Mouse (Mus musculus) gastrocnemius, postnatal 14 days (tissue): ENCODE results near the gene Smpd3. TPM values are rescaled to one million over a fixed set of nuclear protein-coding genes. Genes with fewer than 3 reads are reported as not detected.

ENCODE experiments used
- DNase-seq: peaks from one replicate; pipeline ENCODE4 v3.0.0; 2021; ENCODE audit warnings: mixed read lengths
- intact Hi-C: fragments of 180-260 bp; cut with DNase I; formaldehyde crosslinking; loops from one replicate; pipeline ENCODE4 v1.15.1; 2025; ENCODE audit warnings: low total_unique reads
- long read RNA-seq, 2 experiments: library from polyadenylated mRNA; stranded (forward); transcript quantifications; one replicate each; pipeline ENCODE4 v2.0.0; 2021
- total RNA-seq, 2 experiments: library from RNA; stranded (reverse); gene quantifications; 2 replicates each; pipeline ENCODE4 v1.2.3; 2021

Gene Smpd3
- total RNA-seq, result 1 to 10 TPM; 1.4 TPM
- long read RNA-seq, experiment 1, full-length matches to known transcripts, result 1 of 1 reads
- long read RNA-seq, experiment 1, partial matches to known transcripts, result 0 of 1 reads
- long read RNA-seq, experiment 1, other reads (novel, unspliced or antisense), result 0 of 1 reads
- long read RNA-seq, experiment 2, full-length matches to known transcripts, result 2 of 3 reads
- long read RNA-seq, experiment 2, partial matches to known transcripts, result 0 of 3 reads
- long read RNA-seq, experiment 2, other reads (novel, unspliced or antisense), result 1 of 3 reads

DNA sequence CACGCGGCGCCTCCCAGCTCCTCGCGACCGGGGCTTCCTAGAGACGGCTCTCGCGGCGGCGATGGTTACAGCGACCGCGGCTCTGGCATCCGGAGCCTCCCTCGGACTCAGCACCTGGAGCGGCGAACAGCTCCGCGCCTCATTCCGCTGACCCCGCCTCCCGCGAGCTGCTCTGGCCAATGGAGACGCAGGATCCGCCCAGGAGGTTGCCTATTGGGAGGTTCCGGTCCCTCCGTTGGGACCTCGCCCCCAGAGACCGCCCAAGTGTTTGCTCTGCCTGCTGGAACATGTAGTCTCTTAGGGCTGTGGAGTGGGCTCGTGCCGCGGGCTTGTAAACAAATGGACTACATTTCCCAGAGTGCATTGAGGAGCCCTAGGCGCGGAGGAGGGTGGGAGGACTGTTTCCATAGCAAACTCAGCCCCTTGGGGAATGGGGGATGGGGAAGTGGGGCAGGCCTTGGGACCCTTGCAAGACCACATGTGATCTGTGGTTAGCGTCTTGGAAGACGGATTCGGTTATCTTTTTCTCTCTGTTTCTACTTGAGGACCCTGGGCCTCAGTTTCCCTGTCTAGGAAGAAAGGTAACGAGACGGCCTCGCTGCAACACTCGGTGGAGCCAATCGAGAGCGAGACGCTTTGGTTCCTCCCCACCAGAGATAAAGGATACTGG is at the start of gene Smpd3:
Gene Smpd3 (minus strand): TSS at position 137 of the 670 bp plus-strand sequence.
- peak; percentile 98 for DNase-seq
- intact Hi-C loops, result loop anchor here (10.0 kb wide), 1 partner anchor 67 kb away; no protein-coding TSS in a partner anchor

DNA sequence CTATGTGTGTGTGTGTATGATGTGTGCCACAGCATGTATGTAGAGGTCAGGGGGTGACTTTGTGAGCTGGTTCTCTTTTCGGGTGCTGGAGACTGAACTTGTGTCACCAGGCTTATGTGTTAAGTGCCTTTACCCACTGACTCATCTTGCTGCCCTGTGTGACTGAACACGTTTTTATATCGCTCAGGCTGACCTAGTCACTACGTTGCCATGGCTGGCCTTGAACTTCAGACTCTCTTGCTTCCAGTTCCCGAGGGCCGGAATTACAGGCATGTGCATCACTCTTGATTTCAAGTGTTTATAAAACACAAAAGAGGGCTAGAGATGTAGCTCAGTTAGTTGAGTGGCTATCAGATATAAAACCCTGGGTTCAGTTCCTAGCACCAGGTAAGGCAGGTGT is 43.2 kb upstream of the Smpd3 start:
- intact Hi-C loops, result no loop called here
- no peak for DNase-seq

DNA sequence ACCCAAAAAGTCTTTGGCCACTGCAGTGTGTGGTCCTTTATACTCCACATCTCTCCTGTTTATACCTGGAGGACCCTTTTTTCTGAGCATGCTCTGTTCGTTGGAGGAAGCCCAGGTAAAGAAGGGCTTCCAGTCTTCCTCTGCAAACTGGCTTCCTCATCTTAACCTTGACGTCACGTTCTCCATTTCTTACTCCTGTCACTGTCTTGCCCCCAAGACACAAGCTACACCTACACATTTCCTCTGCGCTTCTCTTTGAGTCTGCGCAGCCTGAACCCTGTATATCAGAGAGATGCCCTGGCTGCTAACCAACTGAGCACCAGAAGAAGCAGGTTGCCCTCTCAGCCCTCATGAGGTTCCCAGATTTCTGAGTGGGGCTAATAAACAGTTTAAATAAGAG is 41.6 kb upstream of the Smpd3 start:
- intact Hi-C loops, result no loop called here
- no peak for DNase-seq

DNA sequence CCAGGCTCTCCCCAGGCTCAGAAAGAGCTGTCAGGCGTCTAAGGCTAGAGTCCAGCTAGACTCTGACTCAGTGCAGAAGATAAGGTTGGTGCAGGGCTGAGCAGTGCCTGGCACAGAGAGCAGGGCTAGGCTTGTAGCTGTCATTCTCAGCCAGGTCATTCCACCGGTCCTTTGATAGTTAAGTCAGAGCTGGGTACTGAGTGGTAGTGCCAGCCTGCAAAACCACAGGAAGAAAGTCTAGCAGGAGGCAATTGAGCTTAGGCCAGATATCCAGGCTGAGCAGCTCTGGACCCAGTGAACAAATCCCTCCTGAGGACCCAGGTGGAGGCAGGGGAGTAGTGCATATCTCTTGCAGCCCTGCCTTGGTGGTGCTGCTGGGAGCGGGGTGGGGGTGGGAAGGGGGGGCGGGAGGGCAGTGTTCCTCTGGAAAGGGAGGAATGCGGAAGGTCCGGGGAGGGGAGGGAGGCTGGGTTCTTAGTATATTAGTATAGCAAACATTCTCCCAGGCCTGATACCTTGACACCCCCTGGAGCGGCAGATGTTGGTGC is 40.8 kb upstream of the Smpd3 start:
- intact Hi-C loops, result no loop called here
- no peak for DNase-seq

DNA sequence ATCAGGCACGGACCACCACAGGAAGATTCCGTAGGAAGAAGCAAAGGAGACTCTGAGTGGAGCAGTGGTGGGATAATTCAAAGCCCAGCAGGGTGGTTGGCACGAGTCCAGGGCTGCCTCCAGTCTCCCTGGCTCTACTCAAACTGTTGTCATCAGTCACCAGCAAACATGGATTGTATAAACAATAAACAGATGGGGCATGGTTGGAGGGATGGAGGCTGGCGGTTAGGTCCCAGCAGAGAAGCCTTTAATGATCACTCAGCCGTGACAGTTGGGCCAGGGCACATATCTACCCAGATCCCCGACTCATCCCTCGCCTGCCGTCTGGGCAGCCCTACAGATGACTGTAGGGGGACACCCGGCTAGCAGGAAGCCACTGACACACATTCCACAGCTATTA is 39.1 kb upstream of the Smpd3 start:
- intact Hi-C loops, result no loop called here
- DNase-seq, result peak; percentile 18

DNA sequence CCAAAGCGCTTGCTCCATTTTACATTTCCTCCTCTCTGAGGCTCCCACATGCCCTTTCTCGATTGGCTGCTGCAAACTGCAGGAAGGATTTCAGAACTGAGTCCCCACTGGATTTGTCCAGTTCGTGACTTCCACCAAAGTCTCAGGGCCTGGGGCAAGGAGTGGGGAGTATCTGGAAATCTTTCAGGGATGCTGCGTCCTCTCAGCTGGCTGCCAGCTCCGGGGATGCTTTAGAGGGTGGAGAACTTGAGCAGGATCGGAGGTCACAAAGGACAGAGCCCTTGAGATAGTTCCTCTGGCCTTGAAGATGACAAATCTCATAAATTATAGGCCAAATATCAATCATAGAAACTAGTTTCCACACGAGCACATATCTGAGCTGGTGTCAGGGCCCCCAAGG is 38.2 kb upstream of the Smpd3 start:
- peak; percentile 22 for DNase-seq
- intact Hi-C loops, result no loop called here

DNA sequence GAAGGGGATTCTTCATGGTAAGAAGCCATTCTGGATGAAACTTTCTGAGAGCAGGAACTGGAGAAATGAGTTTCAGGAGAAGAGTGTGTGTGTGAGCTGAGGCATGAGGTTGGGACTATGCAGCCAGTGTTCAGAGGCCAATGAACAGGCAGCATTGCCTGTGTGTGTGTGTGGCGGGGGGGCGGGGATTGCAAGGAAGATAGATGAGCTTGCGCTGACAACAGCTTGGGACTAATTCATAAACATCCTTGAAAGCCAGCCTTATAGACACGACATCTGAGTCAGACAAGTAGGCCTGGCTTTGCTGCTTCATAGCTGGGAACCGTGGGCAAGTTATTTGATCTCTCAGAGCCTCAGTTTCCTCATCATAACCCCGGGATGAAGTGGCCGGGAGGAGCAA is 31.3 kb upstream of the Smpd3 start:
- intact Hi-C loops, result no loop called here
- no peak for DNase-seq

DNA sequence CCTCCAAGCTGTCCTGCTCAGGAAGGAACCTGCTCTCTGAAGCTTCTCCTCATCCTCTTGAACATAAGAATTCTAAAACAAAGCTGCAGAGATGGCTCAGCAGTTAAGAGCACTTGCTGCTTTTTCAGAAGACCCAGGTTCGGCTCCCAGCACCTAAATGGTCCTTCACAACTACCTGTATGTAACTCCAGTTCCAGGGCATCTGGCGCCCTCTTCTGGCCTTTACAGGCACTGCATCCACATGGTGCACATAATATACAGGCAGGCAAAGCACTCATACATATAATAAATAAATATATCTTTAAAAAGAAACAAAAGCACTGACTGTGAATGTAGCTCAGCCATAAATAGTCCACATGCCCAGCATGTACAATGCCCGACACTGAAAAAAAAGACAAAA is 30.7 kb upstream of the Smpd3 start:
- no peak for DNase-seq
- intact Hi-C loops, result no loop called here

DNA sequence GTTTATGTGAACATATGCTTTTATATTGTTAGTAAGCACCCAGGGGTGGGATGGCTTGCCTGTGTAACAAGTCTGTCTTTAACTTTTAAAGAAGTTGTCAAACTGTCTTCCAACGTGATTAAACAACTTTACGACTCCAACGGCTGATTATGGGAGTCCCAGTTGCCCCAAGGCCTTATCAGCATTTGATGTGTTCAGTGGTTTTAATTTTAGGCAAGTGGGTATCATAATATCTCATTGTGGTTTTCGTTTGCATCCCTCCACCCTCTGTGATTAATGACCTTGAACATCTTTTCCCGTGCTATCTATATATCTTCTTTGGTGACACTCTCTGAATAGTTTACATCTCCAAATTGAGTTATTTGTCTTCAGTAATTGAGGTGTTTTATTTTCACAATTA is 27.0 kb upstream of the Smpd3 start:
- DNase-seq, result no peak
- intact Hi-C loops, result no loop called here

DNA sequence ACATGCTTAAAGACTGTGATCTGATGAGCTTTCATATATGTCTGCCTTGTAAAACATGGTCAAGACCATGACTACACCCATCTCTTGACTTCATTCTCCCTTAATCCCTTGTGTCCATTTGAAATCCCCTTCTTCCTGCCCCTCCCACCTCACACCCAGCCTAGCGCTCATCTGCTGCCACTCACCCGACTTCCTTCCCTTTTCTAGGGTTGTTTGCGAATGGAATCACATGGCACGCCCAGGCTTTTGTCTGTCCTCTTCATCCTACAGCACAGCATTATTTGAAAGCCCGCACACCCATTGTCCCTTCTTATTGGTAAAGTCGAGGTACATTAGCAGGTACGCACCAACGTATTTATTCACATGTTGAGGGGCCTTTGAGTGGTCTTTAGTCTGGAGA is 26.5 kb upstream of the Smpd3 start:
- DNase-seq, result no peak
- intact Hi-C loops, result no loop called here

DNA sequence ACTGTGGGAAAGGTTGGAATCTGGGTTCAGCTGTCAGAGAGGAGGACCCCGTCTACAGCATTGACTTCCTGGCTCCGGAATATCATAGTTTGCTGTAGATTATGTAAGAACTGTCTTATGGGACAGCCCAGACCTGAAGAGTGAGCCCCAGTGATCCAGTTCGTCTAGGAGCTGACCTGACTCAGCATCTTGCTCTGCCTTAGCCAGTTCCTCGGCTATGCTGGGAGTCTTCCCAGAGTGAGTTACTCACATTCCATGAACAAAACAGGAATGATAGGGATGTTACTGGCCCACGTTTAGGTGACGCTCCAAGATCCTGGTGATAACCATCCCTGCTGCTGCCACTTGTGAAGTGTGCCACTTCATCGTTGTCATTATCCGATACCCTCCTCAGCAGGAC is 25.5 kb upstream of the Smpd3 start:
- intact Hi-C loops, result no loop called here
- no peak for DNase-seq

DNA sequence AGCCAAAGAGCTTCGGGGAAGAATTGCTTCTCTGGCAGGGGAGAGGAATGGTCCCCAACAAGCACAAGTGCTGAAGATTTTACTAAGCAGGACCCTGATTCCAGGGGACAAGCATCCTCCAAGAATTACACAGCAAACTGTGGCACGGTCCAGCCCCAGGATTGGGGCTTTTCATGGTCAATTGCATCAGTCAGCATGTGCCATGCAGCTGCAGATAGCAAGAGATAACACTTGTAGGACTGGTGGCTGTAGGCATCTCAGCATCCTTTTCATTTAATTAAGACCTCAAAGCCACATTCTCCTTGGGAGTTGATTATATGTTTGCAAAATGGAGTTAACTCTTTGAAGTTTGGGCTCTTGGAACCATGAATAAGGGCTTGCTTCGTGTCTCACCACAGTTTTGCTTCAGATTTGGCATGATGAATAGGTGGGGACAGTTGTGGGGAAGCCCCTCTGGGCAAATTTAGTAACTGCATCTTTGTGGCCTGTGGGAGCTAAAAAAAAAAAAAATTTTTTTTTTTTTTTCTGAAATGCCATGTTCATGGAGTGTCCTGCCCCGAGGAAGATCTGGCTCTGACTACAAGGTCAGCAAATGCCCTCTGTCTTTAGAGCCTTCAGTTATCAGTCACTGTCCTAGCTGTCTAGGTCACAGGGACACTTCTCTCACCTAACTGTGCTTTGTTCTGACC is 22.0 kb upstream of the Smpd3 start:
- intact Hi-C loops, result no loop called here
- DNase-seq, result no peak

DNA sequence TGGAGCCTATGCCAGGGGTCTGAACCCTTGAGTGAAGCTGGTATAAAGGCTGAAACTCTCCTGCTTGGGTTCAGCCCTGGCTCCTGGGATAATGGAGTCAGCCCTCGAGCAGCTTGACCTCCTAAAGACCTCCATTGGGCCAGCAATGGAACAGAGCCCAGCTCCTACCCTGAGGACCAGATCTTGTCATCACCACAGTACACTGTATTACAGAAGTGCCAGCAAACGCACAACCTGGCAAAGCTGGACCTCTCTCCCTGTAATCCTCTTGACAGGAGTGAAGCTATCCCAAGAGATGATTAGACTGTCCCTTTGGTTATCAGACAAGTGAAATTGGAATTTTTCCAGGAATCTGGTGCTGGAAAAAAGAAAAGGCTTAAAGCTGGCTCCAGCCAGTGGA is 13.3 kb upstream of the Smpd3 start:
- DNase-seq, result no peak
- intact Hi-C loops, result loop anchor here (5.0 kb wide), 1 partner anchor 36 kb away; no protein-coding TSS in a partner anchor

DNA sequence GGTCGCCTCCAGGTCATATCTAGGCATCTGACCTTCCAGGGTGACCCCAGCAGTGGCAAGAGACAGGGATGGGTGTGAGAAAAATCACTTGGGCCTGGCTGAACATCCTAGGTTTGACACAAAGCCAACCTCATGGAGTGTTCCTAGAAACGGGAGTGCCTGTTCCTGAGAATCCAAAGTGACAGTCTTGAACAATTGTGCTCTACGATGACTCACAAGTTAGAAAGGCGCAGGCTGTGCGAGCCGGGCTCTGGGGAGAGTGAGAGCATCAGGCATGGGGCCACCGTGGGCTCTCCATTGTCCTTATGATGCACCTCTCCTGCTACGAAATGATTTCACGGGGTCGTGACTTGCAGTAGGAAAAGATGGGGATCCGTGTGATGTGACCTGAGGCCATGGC is 11.6 kb upstream of the Smpd3 start:
- DNase-seq, result peak; percentile 20
- intact Hi-C loops, result no loop called here

DNA sequence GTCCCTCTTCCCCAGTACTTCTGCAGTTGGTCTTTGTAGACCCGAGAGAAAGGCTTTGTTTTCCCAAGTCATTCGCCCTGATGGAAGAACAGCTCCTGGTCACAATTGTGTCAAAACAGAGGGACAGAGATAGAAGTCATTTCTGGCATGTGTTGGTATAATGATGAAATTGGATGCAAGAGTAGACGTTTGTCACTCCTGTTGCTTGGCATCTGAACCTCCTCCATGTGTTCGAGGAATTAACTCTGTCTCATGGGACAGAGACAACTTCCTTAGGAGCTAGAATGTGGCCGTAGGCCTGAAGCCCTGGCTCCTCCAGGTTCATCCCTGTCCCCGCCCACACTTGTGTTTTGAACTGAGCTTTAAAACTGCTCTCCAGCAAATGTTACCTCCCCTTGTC is 8.3 kb upstream of the Smpd3 start:
- intact Hi-C loops, result no loop called here
- DNase-seq, result no peak

DNA sequence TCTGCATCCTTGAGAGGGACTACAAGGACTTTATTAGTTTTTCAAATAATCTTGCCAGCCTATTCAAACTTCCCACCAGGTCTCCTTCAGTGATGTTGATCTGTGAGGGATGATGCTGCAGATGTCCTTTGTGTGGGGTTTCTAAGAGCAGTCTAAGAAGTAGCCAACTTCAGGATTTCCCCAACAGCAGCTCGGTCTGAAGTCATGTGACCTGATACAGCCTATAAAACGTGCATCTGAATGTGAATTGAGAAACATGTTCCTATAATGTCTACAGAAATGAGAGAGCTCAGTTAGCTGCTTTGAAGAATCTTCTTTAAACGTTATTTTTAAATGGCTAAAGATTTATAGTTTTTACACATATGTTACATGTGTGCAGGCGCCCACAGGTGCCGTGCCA is 5.7 kb upstream of the Smpd3 start:
- intact Hi-C loops, result no loop called here
- DNase-seq, result no peak

DNA sequence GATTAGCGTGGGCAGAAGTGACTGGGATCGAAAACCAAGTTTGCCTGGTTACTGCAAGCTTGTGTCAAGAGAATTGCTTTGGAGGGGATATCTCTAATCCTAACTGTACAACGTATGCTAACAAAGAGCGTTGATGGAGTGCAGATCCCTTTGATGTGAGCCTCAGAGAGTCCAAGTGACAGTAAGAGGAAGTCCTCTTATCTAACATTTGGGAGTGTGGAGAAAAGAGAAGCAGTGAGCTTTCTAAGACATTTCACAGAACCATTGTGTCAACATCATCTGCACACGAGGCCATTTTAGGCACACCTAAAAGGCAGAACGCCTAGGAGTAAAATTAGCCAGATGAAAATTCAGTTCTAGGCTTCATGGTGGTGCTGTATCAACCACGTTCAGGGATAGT is 5.0 kb upstream of the Smpd3 start:
- no peak for DNase-seq
- intact Hi-C loops, result no loop called here

DNA sequence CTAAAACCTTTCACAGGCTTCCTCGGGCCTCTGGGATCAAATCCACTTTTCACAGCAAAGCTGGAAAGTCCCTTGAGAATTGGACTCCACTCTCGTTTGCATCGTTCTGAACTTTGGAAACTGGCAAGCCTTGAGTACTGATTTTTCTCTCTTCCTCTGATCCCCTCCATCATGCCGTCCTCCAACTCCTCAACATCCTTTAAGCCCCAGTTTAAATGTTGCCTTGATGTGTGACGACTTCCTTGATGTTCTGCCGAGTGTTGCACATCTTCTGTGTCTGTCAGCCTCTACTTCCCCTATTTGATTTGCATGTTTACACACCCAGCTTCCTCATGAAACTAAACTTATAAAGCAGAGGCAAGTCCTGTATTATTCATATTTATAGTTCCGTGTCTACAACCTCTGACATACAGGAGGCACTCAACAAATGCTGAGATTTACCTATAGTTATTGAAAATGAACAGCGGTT is 987 bp upstream of the Smpd3 start:
- intact Hi-C loops, result loop anchor here (10.0 kb wide), 1 partner anchor 66 kb away; no protein-coding TSS in a partner anchor

DNA sequence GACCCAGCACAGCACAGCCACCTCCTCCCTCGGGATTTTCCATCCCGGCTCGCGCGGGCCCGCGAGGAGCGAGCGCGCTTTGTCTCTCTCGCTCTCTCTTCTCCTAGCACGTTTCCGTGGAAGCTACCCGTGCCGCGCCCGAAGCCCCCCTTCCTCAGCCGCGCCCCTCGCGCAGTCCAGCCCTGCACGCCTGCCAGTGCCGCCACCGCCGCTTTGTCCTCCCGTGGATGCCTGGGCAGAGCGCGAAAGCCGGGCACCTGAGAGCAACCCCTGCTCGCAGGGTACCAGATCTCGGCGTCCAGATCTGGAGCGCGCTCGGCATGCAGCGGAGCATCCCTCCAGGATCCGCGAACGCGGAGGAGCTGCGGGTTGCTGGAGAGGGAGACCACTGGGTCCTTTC is 1.2 kb downstream of the Smpd3 start:
- DNase-seq, result peak; percentile 6
- intact Hi-C loops, result loop anchor here (10.0 kb wide), 1 partner anchor 68 kb away; no protein-coding TSS in a partner anchor

More for the DNA sequence above, 987 bp upstream of the Smpd3 start:
- DNase-seq, result no peak

DNA sequence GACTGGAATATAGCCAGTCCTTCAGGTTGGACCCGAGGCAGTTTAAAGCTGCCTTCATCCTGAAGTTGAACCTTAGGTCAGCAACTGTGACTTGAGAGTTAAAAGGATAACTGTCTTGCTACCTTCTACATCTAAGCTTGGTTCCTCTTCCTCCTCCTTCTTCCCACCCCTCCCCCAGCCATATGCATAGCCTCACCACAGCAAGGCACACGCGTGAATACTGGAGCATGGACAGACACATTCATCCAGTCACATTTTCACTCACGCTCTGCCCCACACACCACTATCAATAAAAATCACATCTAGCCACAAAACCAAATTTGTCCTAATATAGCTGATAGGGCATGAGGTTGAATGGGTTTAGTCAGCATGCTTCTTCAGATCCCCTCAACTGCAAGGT is 1.8 kb downstream of the Smpd3 start:
- intact Hi-C loops, result loop anchor here (10.0 kb wide), 1 partner anchor 69 kb away; no protein-coding TSS in a partner anchor
- DNase-seq, result no peak
